Mouse (Mus musculus): ENCODE data around the gene Myo1b.

Gene Myo1b

GRCm38 (mm10) chr1:51915576-51916156 lies at the start of gene Myo1b:
TSS of gene Myo1b (minus strand) at chr1:51916071.
- peak; percentile 78 for DNase-seq (ENCODE audit: low spot score)

- DNase-seq (ENCODE audit: low spot score): no peak
Observed at GRCm38 (mm10) chr1:51964647-51965046, 48.8 kb upstream of the Myo1b start.

GRCm38 (mm10) chr1:51947116-51947515 lies 31.2 kb upstream of the Myo1b start:
- DNase-seq (ENCODE audit: low spot score): no peak

- DNase-seq (ENCODE audit: low spot score): peak; percentile 83
Observed at GRCm38 (mm10) chr1:51944755-51945154, 28.9 kb upstream of the Myo1b start.

- DNase-seq (ENCODE audit: low spot score): no peak
Observed at GRCm38 (mm10) chr1:51938357-51938756, 22.5 kb upstream of the Myo1b start.

GRCm38 (mm10) chr1:51935006-51935405 lies 19.1 kb upstream of the Myo1b start:
- no peak for DNase-seq (ENCODE audit: low spot score)

GRCm38 (mm10) chr1:51934176-51934924 lies 18.5 kb upstream of the Myo1b start:
- DNase-seq (ENCODE audit: low spot score): no peak

GRCm38 (mm10) chr1:51932826-51933225 lies 17.0 kb upstream of the Myo1b start:
- no peak for DNase-seq (ENCODE audit: low spot score)

- DNase-seq (ENCODE audit: low spot score): no peak
Observed at GRCm38 (mm10) chr1:51931561-51931960, 15.7 kb upstream of the Myo1b start.

- DNase-seq (ENCODE audit: low spot score): no peak
Observed at GRCm38 (mm10) chr1:51930584-51930983, 14.7 kb upstream of the Myo1b start.

- DNase-seq (ENCODE audit: low spot score): no peak
Observed at GRCm38 (mm10) chr1:51929557-51929956, 13.7 kb upstream of the Myo1b start.

- DNase-seq (ENCODE audit: low spot score): peak; percentile 88
Observed at GRCm38 (mm10) chr1:51922820-51923219, 6.9 kb upstream of the Myo1b start.

- no peak for DNase-seq (ENCODE audit: low spot score)
Observed at GRCm38 (mm10) chr1:51916276-51916675, 405 bp upstream of the Myo1b start.

- peak; percentile 84 for DNase-seq (ENCODE audit: low spot score)
Observed at GRCm38 (mm10) chr1:51915051-51915575, 758 bp downstream of the Myo1b start.

GRCm38 (mm10) chr1:51914095-51914494 lies 1.8 kb downstream of the Myo1b start:
- DNase-seq (ENCODE audit: low spot score): no peak

GRCm38 (mm10) chr1:51913071-51913814 lies 2.6 kb downstream of the Myo1b start:
- DNase-seq (ENCODE audit: low spot score): no peak

- peak; percentile 21 for DNase-seq (ENCODE audit: low spot score)
Observed at GRCm38 (mm10) chr1:51911331-51911730, 4.5 kb downstream of the Myo1b start.

- DNase-seq (ENCODE audit: low spot score): no peak
Observed at GRCm38 (mm10) chr1:51909204-51909603, 6.7 kb downstream of the Myo1b start.

- no peak for DNase-seq (ENCODE audit: low spot score)
Observed at GRCm38 (mm10) chr1:51907821-51908220, 8.1 kb downstream of the Myo1b start.

- DNase-seq (ENCODE audit: low spot score): no peak
Observed at GRCm38 (mm10) chr1:51906206-51906906, 9.5 kb downstream of the Myo1b start.

GRCm38 (mm10) chr1:51905073-51905472 lies 10.8 kb downstream of the Myo1b start:
- no peak for DNase-seq (ENCODE audit: low spot score)

GRCm38 (mm10) chr1:51897160-51897572 lies 18.7 kb downstream of the Myo1b start:
- DNase-seq (ENCODE audit: low spot score): no peak

Data from embryo, embryonic 10 days (tissue).